Mouse (Mus musculus): ENCODE data around the gene Tmem170b. TPM values are rescaled to one million over a fixed set of nuclear protein-coding genes. Genes with fewer than 3 reads are reported as not detected.
A peak's percentile ranks its signal among the peaks of the same experiment; 100 is the strongest.

Tmem170b gene
- polyA plus RNA-seq, 1 experiment from 2014 or later = 22.2 TPM

GRCm38 (mm10) chr13:41653791-41654190 is 48.1 kb downstream of the Tmem170b start:
- no peak overlapping the region for H3K27ac ChIP-seq (replicated peaks in 1 of 2; ENCODE audit: control insufficient read depth in 1 of 2, insufficient read depth in 1 of 2, low read depth in 2 of 2, low read length in 2 of 2)
- no peak overlapping the region for H3K4me2 ChIP-seq (ENCODE audit: low read length)
- no peaks in the 10 kb centered on the region for H3K27me3 ChIP-seq (ENCODE audit: control insufficient read depth, insufficient read depth, low read length)
- H3K4me1 ChIP-seq (ENCODE audit: control insufficient read depth in 2 of 2, insufficient read depth in 2 of 2, low read length in 2 of 2) = peaks cover 16 to 18% of the 10 kb centered on the region in 2 experiments
- no peak overlapping the region for H3K9ac ChIP-seq (ENCODE audit: low read length)
- no peaks in the 10 kb centered on the region for H3K9me3 ChIP-seq (ENCODE audit: control insufficient read depth, low read length)
- no peaks in the 10 kb centered on the region for H3K36me3 ChIP-seq (ENCODE audit: control insufficient read depth, insufficient read depth, low read length)
- WGBS = 76% methylated on average over 2 of the region's 2 CpGs
- ATAC-seq (ENCODE audit: insufficient number of reproducible peaks, insufficient read depth, low FRiP score, low read depth) = no peak
- no peak overlapping the region for H3K4me3 ChIP-seq (ENCODE audit: control insufficient read depth in 1 of 2, insufficient read depth in 1 of 2, low read depth in 1 of 2, low read length in 2 of 2)

- 21% methylated on average over 10 of the region's 10 CpGs for WGBS
- H3K9ac ChIP-seq (ENCODE audit: low read length) = peak overlapping the region; percentile 27; the same call in 1 of the 2 replicates
- H3K27me3 ChIP-seq (ENCODE audit: control insufficient read depth, insufficient read depth, low read length) = no peaks in the 10 kb centered on the region
- 0 out of 2 replicates have a peak overlapping the region, but pooled peaks have one; percentile 6 for H3K4me2 ChIP-seq (ENCODE audit: low read length)
- H3K4me3 ChIP-seq (ENCODE audit: control insufficient read depth in 1 of 2, insufficient read depth in 1 of 2, low read depth in 1 of 2, low read length in 2 of 2) = no peak overlapping the region
- no peaks in the 10 kb centered on the region for H3K36me3 ChIP-seq (ENCODE audit: control insufficient read depth, insufficient read depth, low read length)
- ATAC-seq (ENCODE audit: insufficient number of reproducible peaks, insufficient read depth, low FRiP score, low read depth) = no peak
- H3K27ac ChIP-seq (replicated peaks in 1 of 2; ENCODE audit: control insufficient read depth in 1 of 2, insufficient read depth in 1 of 2, low read depth in 2 of 2, low read length in 2 of 2) = peak overlapping the region; percentile 15 to 46
- no peaks in the 10 kb centered on the region for H3K9me3 ChIP-seq (ENCODE audit: control insufficient read depth, low read length)
- H3K4me1 ChIP-seq (ENCODE audit: control insufficient read depth in 2 of 2, insufficient read depth in 2 of 2, low read length in 2 of 2) = peaks cover 21 to 28% of the 10 kb centered on the region in 2 experiments
Observed at GRCm38 (mm10) chr13:41655576-41656090, 49.9 kb downstream of the Tmem170b start.

GRCm38 (mm10) chr13:41660052-41660793 is 54.5 kb downstream of the Tmem170b start:
- WGBS = 62% methylated on average over 11 of the region's 11 CpGs
- no peak overlapping the region for H3K9ac ChIP-seq (ENCODE audit: low read length)
- ATAC-seq (ENCODE audit: insufficient number of reproducible peaks, insufficient read depth, low FRiP score, low read depth) = no peak
- peaks cover 27 to 44% of the 10 kb centered on the region in 2 experiments for H3K4me1 ChIP-seq (ENCODE audit: control insufficient read depth in 2 of 2, insufficient read depth in 2 of 2, low read length in 2 of 2)
- no peaks in the 10 kb centered on the region for H3K9me3 ChIP-seq (ENCODE audit: control insufficient read depth, low read length)
- no peak overlapping the region for H3K27ac ChIP-seq (replicated peaks in 1 of 2; ENCODE audit: control insufficient read depth in 1 of 2, insufficient read depth in 1 of 2, low read depth in 2 of 2, low read length in 2 of 2)
- no peaks in the 10 kb centered on the region for H3K36me3 ChIP-seq (ENCODE audit: control insufficient read depth, insufficient read depth, low read length)
- no peaks in the 10 kb centered on the region for H3K27me3 ChIP-seq (ENCODE audit: control insufficient read depth, insufficient read depth, low read length)
- H3K4me3 ChIP-seq (ENCODE audit: control insufficient read depth in 1 of 2, insufficient read depth in 1 of 2, low read depth in 1 of 2, low read length in 2 of 2) = no peak overlapping the region
- H3K4me2 ChIP-seq (ENCODE audit: low read length) = no peak overlapping the region

GRCm38 (mm10) chr13:41661116-41661515 is 55.4 kb downstream of the Tmem170b start:
- no peak for ATAC-seq (ENCODE audit: insufficient number of reproducible peaks, insufficient read depth, low FRiP score, low read depth)
- Histone ChIP-seq H3K4me3 (ENCODE audit: control insufficient read depth in 1 of 2, insufficient read depth in 1 of 2, low read depth in 1 of 2, low read length in 2 of 2) (no peak overlapping the region), H3K4me1 (ENCODE audit: control insufficient read depth in 2 of 2, insufficient read depth in 2 of 2, low read length in 2 of 2) (peaks cover 21 to 47% of the 10 kb centered on the region in 2 experiments), H3K9ac (ENCODE audit: low read length) (no peak overlapping the region), H3K27me3 (ENCODE audit: control insufficient read depth, insufficient read depth, low read length) (no peaks in the 10 kb centered on the region), H3K36me3 (ENCODE audit: control insufficient read depth, insufficient read depth, low read length) (no peaks in the 10 kb centered on the region), H3K27ac (replicated peaks in 1 of 2; ENCODE audit: control insufficient read depth in 1 of 2, insufficient read depth in 1 of 2, low read depth in 2 of 2, low read length in 2 of 2) (no peak overlapping the region), H3K4me2 (ENCODE audit: low read length) (no peak overlapping the region), H3K9me3 (ENCODE audit: control insufficient read depth, low read length) (no peaks in the 10 kb centered on the region)
- WGBS = 78% methylated on average over 11 of the region's 11 CpGs

- H3K27me3 ChIP-seq (ENCODE audit: control insufficient read depth, insufficient read depth, low read length) = no peaks in the 10 kb centered on the region
- peak; percentile 66 for ATAC-seq (ENCODE audit: insufficient number of reproducible peaks, insufficient read depth, low FRiP score, low read depth)
- H3K27ac ChIP-seq (replicated peaks in 1 of 2; ENCODE audit: control insufficient read depth in 1 of 2, insufficient read depth in 1 of 2, low read depth in 2 of 2, low read length in 2 of 2) = peak overlapping the region; percentile 63 to 73
- peaks cover 18 to 48% of the 10 kb centered on the region in 2 experiments for H3K4me1 ChIP-seq (ENCODE audit: control insufficient read depth in 2 of 2, insufficient read depth in 2 of 2, low read length in 2 of 2)
- 43% methylated on average over 17 of the region's 17 CpGs for WGBS
- H3K4me3 ChIP-seq (ENCODE audit: control insufficient read depth in 1 of 2, insufficient read depth in 1 of 2, low read depth in 1 of 2, low read length in 2 of 2) = no peak overlapping the region
- H3K9ac ChIP-seq (ENCODE audit: low read length) = peak overlapping the region; percentile 45; the same call in 1 of the 2 replicates
- H3K9me3 ChIP-seq (ENCODE audit: control insufficient read depth, low read length) = no peaks in the 10 kb centered on the region
- no peaks in the 10 kb centered on the region for H3K36me3 ChIP-seq (ENCODE audit: control insufficient read depth, insufficient read depth, low read length)
- peak overlapping the region; percentile 24 for H3K4me2 ChIP-seq (ENCODE audit: low read length)
Observed at GRCm38 (mm10) chr13:41662401-41663070, 56.8 kb downstream of the Tmem170b start.

- Histone ChIP-seq H3K4me3 (ENCODE audit: control insufficient read depth in 1 of 2, insufficient read depth in 1 of 2, low read depth in 1 of 2, low read length in 2 of 2) (no peak overlapping the region), H3K4me2 (ENCODE audit: low read length) (no peak overlapping the region), H3K27ac (replicated peaks in 1 of 2; ENCODE audit: control insufficient read depth in 1 of 2, insufficient read depth in 1 of 2, low read depth in 2 of 2, low read length in 2 of 2) (peak overlapping the region in 1 of 2 experiments; percentile 73; a peak in 1 of 4 replicates), H3K36me3 (ENCODE audit: control insufficient read depth, insufficient read depth, low read length) (no peaks in the 10 kb centered on the region), H3K9me3 (ENCODE audit: control insufficient read depth, low read length) (no peaks in the 10 kb centered on the region), H3K9ac (ENCODE audit: low read length) (no peak overlapping the region; the same call in 1 of the 2 replicates), H3K4me1 (ENCODE audit: control insufficient read depth in 2 of 2, insufficient read depth in 2 of 2, low read length in 2 of 2) (peaks cover 16 to 43% of the 10 kb centered on the region in 2 experiments), H3K27me3 (ENCODE audit: control insufficient read depth, insufficient read depth, low read length) (no peaks in the 10 kb centered on the region)
- ATAC-seq (ENCODE audit: insufficient number of reproducible peaks, insufficient read depth, low FRiP score, low read depth) = no peak
- WGBS = 89% methylated on average over 14 of the region's 14 CpGs
Observed at GRCm38 (mm10) chr13:41663501-41664195, 57.9 kb downstream of the Tmem170b start.

GRCm38 (mm10) chr13:41669951-41670350 is 64.2 kb downstream of the Tmem170b start:
- Histone ChIP-seq H3K27ac (replicated peaks in 1 of 2; ENCODE audit: control insufficient read depth in 1 of 2, insufficient read depth in 1 of 2, low read depth in 2 of 2, low read length in 2 of 2) (peak overlapping the region; percentile 30 to 58; a peak in 3 of 4 replicates), H3K4me1 (ENCODE audit: control insufficient read depth in 2 of 2, insufficient read depth in 2 of 2, low read length in 2 of 2) (peaks cover 16 to 48% of the 10 kb centered on the region in 2 experiments), H3K36me3 (ENCODE audit: control insufficient read depth, insufficient read depth, low read length) (no peaks in the 10 kb centered on the region)

More at GRCm38 (mm10) chr13:41669951-41670350, 64.2 kb downstream of the Tmem170b start:
- Histone ChIP-seq H3K9ac (ENCODE audit: low read length) (no peak overlapping the region), H3K9me3 (ENCODE audit: control insufficient read depth, low read length) (no peaks in the 10 kb centered on the region), H3K4me3 (ENCODE audit: control insufficient read depth in 1 of 2, insufficient read depth in 1 of 2, low read depth in 1 of 2, low read length in 2 of 2) (no peak overlapping the region), H3K27me3 (ENCODE audit: control insufficient read depth, insufficient read depth, low read length) (no peaks in the 10 kb centered on the region), H3K4me2 (ENCODE audit: low read length) (no peak overlapping the region)
- WGBS = 79% methylated on average over 2 of the region's 2 CpGs
- ATAC-seq (ENCODE audit: insufficient number of reproducible peaks, insufficient read depth, low FRiP score, low read depth) = no peak

All from heart, embryonic 14.5 days (tissue).